Mouse (Mus musculus) cerebellum, adult 2 months (tissue): ENCODE measurements at regions not wholly inside any gene's neighbourhood (a gene's known extent, or its start where the extent isn't known, plus 50 kb on each side); places are given as distances from the start of the nearest gene placed in this dataset.

Experiments used
- DNase-seq, 2 experiments: peaks; one replicate each; pipeline ENCODE4 v3.0.0; 2021
- H3K27ac ChIP-seq: fragments of 200-500 bp; 2 replicates; pipeline ENCODE4 v1.5.1; 2012; ENCODE audit warnings: low read length, control low read depth, inconsistent platforms; ENCODE audit not compliant: insufficient read depth
- H3K27me3 ChIP-seq: fragments of 200-500 bp; 2 replicates; pipeline ENCODE4 v1.6.1; 2012; ENCODE audit warnings: inconsistent platforms, mild to moderate bottlenecking, low read length, moderate library complexity; ENCODE audit not compliant: control insufficient read depth, insufficient read depth
- H3K4me1 ChIP-seq: fragments of 200-500 bp; 2 replicates; pipeline ENCODE4 v1.6.1; 2011; ENCODE audit warnings: low read length; ENCODE audit not compliant: control insufficient read depth, insufficient read depth
- H3K4me3 ChIP-seq: fragments of 200-500 bp; replicated peaks from 2 replicates; pipeline ENCODE3; 2011; ENCODE audit warnings: mild to moderate bottlenecking, low read depth, low read length, control low read depth; ENCODE audit not compliant: insufficient read depth
- CTCF ChIP-seq: fragments of 200-500 bp; IDR thresholded peaks from 2 replicates; pipeline ENCODE4 v1.5.1; 2011; ENCODE audit warnings: low read depth, mild to moderate bottlenecking, control low read depth, low read length, moderate library complexity, borderline replicate concordance; ENCODE audit not compliant: insufficient read depth
- POLR2A ChIP-seq: fragments of 200-500 bp; IDR thresholded peaks from 2 replicates; pipeline ENCODE4 v1.6.1; 2011; ENCODE audit warnings: low read length, control low read depth, borderline replicate concordance; ENCODE audit not compliant: insufficient read depth
- WGBS: fragments of 180-500 bp; shearing (Covaris S2); methylation state at CpG from one replicate; pipeline ENCODE4 v1.1.7; 2018; 5-methylcytosine and 5-hydroxymethylcytosine counted together

- DNase-seq = no peak
- WGBS = 78% methylated on average over 2 of the region's 2 CpGs
- H3K4me1 ChIP-seq = no peaks in the 10 kb centered on the region
- H3K27me3 ChIP-seq = no peaks in the 10 kb centered on the region
- no peak for TF ChIP-seq CTCF
- TF ChIP-seq POLR2A = no peak
- H3K4me3 ChIP-seq = no peak overlapping the region
- no peak overlapping the region for H3K27ac ChIP-seq
Observed at GRCm38 (mm10) chr9:87964508-87964907, 233.4 kb upstream of the Tbx18 start.

- Histone ChIP-seq H3K27me3 (no peaks in the 10 kb centered on the region), H3K4me1 (no peaks in the 10 kb centered on the region), H3K27ac (no peak overlapping the region), H3K4me3 (no peak overlapping the region)
- WGBS = 89% methylated on average over 3 of the region's 3 CpGs
- TF ChIP-seq POLR2A (no peak), CTCF (no peak)
- no peak for DNase-seq
Observed at GRCm38 (mm10) chr9:87965103-87965780, 234.2 kb upstream of the Tbx18 start.

DNA sequence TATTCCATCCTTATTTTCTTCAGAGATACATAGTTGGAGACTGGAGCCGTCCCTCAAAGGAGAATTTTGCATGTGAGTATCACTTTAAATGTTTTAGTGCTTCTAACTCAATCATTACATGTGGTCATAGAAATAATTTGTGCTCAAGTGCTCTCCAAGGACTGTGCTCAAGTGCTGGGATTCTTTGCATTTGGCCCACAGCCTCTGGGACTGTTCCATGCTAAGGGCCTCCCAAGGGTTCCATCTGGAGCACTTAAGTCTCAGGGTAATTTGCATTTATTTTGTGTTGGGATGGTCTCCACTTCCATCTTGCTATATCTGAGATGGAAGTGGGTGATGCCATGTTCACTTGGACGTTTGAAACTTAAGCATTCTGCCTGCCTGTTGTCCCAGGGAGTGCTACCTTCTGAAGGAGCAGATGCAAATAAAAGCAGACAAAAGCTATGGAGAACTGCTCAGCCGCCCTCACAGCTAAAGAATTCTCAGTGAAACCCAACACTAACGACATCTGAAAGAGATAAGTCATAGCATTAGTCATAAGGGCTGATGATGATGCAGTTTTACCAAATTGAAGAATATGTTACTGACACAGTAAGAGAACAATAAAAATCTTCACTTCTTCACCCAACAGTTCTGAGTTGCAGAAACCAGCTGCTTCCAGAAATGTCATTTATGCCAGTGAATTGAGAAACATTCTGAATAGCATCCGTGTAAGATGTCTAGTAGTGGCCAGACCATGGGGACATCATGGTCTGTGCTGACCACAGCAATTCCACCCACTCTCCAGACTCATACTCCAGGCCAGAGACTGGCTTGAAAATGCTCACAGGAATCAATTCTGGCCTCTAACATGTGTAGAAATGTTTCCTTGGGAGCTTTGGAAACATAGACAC, 237.4 kb upstream of the Tbx18 start:
- no peak overlapping the region for H3K27ac ChIP-seq
- H3K4me3 ChIP-seq = no peak overlapping the region
- TF ChIP-seq POLR2A (no peak), CTCF (no peak)
- 60% methylated on average over 5 of the region's 5 CpGs for WGBS
- no peaks in the 10 kb centered on the region for H3K4me1 ChIP-seq
- H3K27me3 ChIP-seq = no peaks in the 10 kb centered on the region
- no peak for DNase-seq

GRCm38 (mm10) chr9:87970586-87970985, 239.5 kb upstream of the Tbx18 start:
- Histone ChIP-seq H3K27ac (no peak overlapping the region), H3K4me1 (no peaks in the 10 kb centered on the region), H3K27me3 (no peaks in the 10 kb centered on the region), H3K4me3 (no peak overlapping the region)
- TF ChIP-seq CTCF (no peak), POLR2A (no peak)
- no peak for DNase-seq

DNA sequence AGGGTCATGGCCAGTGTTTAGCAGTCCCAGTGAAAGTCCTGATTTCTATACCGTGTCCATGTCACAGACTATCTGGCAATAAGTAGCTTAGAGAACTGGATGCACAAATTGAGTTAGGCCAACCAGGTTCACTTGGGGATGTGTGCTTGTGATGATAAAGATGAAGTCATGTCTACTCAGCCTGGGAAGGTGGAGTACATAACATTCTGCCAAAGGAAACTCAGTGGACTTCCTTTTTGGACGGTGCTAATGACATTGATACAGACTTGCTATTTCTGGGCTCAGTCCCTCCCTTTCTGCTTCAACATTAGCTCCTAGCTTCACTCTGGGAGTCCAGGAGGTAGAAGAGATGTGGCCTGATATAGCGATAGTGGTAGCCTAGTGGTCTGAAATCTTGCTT, 240.7 kb upstream of the Tbx18 start:
- no peak overlapping the region for H3K27ac ChIP-seq
- no peak for TF ChIP-seq POLR2A
- TF ChIP-seq CTCF = no peak
- 90% methylated on average over 3 of the region's 3 CpGs for WGBS
- no peaks in the 10 kb centered on the region for H3K27me3 ChIP-seq
- H3K4me1 ChIP-seq = no peaks in the 10 kb centered on the region
- H3K4me3 ChIP-seq = no peak overlapping the region
- no peak for DNase-seq

DNA sequence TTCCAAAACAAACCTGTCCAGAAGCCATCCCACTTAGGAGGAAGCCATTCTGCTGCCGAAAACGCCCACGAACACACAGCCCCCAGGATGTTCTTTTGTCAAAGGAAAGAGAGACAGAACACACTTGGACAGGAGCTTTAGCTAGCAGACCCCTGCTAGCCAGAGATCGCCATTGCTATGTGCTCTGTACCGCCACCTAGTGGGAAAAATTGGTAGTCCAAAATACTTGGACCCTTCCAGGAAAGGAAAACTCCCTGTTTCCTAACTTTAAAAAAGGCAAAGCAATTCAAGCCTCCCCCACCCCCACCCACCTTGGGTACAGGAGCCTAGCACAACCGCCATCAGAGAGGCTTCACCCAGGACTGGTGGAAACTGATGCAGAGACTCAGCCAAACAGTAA, 242.5 kb upstream of the Tbx18 start:
- TF ChIP-seq CTCF (no peak), POLR2A (no peak)
- H3K4me3 ChIP-seq = no peak overlapping the region
- 46% methylated on average over 6 of the region's 6 CpGs for WGBS
- H3K27ac ChIP-seq = no peak overlapping the region
- no peak for DNase-seq
- no peaks in the 10 kb centered on the region for H3K4me1 ChIP-seq
- H3K27me3 ChIP-seq = no peaks in the 10 kb centered on the region

- Histone ChIP-seq H3K27ac (no peak overlapping the region), H3K27me3 (no peaks in the 10 kb centered on the region), H3K4me1 (no peaks in the 10 kb centered on the region), H3K4me3 (no peak overlapping the region)
- 34% methylated on average over 3 of the region's 3 CpGs for WGBS
- no peak for DNase-seq
- no peak for TF ChIP-seq POLR2A
- no peak for TF ChIP-seq CTCF
Observed at GRCm38 (mm10) chr9:87984910-87985309, 253.8 kb upstream of the Tbx18 start.

DNA sequence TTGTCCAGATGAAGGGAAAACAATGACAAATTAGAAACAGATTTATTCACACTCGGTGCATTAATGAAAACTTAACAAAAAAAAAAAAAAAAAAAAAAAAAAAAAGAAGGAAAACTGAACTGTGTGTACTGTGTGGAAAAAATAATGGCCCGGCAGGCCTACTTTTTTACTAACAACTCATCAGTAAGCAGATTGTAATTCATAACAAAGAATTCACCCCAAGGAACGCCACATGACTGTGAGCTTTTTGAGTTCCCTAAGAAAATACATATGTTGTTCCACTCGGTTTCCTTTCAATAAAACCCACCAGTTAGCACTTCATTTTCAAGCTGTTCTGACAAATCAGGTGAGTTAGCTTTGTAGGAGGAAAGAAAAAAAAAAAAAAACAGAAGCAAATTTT, 254.4 kb upstream of the Tbx18 start:
- no peak for TF ChIP-seq CTCF
- TF ChIP-seq POLR2A = no peak
- 36% methylated on average over 4 of the region's 4 CpGs for WGBS
- no peak for DNase-seq
- Histone ChIP-seq H3K4me1 (no peaks in the 10 kb centered on the region), H3K27ac (no peak overlapping the region), H3K27me3 (no peaks in the 10 kb centered on the region), H3K4me3 (no peak overlapping the region)
